Mouse (Mus musculus): Measurements from ENCODE around the gene Mycl.
"Not testable (repeated sequence)": the region's sequence is repeated elsewhere in the genome, so short reads cannot be mapped to it uniquely, and the experiment has no call there.

The Mycl gene

DNA sequence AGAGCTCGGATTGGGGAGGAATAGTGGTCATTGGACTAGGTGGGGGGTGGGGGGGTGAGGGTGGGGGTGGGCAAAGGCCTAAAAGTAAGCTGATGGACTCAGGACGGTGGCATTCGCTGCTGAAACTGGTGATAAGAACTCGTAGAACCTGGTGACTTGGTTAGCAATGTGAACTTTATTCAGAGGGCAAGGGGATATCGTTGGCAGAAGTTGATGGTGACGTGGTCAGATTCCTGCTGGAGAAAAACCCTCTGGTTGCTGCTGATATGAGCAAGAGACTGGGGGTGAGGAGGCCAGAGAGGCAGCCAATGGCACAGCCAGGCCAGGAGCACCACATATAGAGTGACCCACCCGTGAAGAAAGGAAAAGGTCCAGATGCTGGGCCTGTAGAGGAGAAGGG is 14.2 kb upstream of the Mycl start:
- no peak for DNase-seq (ENCODE audit: low read depth, low spot score)

- DNase-seq (ENCODE audit: low read depth, low spot score), result no peak
These were observed 13.5 kb upstream of the Mycl start for GRCm38 (mm10) chr4:122981930-122982329.

- no peak for DNase-seq (ENCODE audit: low read depth, low spot score)
These were observed 12.9 kb upstream of the Mycl start for GRCm38 (mm10) chr4:122982537-122982936.

GRCm38 (mm10) chr4:122983486-122984261 is 11.8 kb upstream of the Mycl start:
- no peak for DNase-seq (ENCODE audit: low read depth, low spot score)

- no peak for DNase-seq (ENCODE audit: low read depth, low spot score)
These were observed 10.3 kb upstream of the Mycl start for GRCm38 (mm10) chr4:122985110-122985509.

DNA sequence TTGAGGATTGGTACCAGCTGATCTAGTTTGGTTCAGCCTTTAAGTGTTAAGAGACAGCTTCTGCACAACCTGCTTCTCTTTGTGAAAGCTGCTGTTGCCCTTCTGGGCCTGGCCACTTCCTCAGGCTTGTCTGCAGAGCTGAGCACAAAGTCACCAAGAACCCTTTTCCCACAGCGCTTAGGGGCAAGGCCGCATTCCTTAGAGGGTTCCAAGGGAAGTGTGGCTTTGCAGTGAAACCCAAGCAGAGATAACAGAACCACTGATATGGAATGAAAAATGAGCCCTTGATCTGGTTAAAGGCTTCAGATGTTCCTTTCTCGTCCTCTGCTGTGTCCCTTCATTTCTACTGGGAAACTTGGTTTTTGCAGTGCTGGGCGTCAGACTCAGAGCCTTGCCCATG is 8.0 kb upstream of the Mycl start:
- DNase-seq (ENCODE audit: low read depth, low spot score), result no peak

GRCm38 (mm10) chr4:122988004-122988403 is 7.4 kb upstream of the Mycl start:
- not testable (repeated sequence) for DNase-seq (ENCODE audit: low read depth, low spot score)

- no peak for DNase-seq (ENCODE audit: low read depth, low spot score)
These were observed 4.3 kb upstream of the Mycl start for GRCm38 (mm10) chr4:122991177-122991576.

DNA sequence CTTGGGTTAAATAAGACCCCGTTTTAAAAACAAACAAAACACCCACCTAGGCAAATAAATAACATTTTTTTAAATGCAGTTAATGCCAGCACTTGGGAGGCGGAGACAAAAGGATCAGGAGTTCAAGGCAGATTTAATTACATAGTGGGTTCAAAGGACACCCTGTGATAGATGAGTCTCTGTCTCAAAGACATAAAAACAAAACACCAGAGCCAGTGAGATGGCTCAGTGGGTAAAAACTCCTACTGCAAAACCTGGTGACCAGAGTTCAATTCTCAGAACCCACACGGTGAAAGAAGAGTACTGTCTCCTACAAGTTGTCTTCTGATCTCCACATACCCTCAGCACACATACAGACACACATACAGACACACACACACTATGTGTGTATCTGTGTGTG is 3.2 kb upstream of the Mycl start:
- no peak for DNase-seq (ENCODE audit: low read depth, low spot score)

- no peak for DNase-seq (ENCODE audit: low read depth, low spot score)
These were observed 767 bp downstream of the Mycl start for GRCm38 (mm10) chr4:122996221-122996617.

DNA sequence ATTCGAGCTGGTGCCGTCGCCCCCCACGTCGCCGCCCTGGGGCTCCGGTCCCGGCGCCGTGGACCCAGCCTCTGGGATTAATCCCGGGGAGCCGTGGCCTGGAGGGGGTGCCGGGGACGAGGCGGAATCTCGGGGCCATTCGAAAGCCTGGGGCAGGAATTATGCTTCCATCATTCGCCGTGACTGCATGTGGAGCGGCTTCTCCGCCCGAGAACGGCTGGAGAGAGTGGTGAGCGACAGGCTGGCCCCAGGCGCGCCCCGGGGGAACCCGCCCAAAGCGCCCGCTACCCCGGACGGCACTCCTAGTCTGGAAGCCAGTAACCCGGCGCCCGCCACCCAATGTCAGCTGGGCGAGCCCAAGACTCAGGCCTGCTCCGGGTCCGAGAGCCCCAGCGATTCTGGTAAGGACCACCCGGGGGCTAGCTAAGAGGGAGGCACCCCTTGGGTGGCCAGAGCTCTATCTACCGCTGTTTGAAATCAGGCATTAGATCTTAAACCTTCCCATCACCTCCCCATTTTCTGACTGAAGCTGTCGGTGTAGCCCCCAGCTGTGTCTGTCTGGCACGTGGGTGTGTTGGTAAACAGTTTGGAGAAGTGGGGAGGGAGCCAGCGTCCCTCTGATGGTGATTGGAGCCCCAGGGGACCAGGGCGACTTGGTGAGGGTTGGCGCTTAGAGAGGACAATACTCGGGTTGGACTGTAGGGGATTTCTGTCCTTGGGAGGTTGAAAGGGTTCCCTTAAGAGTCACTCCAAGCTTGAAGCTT is 1.3 kb downstream of the Mycl start:
- DNase-seq (ENCODE audit: low read depth, low spot score), result no peak

DNA sequence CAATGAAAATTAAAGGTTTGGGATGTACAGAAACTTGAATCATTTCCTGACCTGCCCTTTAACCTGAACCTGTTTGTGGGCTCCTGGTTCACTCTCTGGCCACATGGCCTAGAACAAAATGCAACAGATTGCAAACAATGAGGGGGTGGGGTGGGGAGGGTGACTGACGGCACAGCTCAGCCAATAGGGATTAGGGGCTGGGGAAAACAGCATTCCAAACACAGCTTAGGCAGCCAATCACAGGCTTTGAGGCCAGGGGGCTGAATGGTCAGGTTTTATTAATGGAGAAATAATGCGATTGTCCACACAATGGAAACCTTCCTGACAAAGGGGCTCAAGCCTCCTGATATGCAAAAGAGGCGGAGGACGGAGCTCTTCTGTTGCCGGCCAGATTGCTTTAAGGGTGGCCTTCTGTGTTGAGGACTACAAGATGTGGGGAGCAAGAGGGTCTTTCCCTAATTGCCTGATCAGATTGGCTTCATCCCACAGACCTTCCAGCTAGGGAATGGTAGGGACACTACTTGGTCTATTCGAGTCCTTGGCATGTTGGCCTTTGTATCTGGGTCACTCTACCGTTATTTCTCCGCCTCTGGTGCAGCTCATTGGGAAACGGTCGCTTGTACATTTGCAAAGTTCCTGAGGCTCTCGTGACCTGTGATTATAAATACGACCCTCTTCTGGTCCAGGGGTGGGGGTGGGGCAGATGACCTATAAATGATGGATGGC is 3.2 kb downstream of the Mycl start:
- no peak for DNase-seq (ENCODE audit: low read depth, low spot score)

- DNase-seq (ENCODE audit: low read depth, low spot score), result no peak
These were observed 3.8 kb downstream of the Mycl start for GRCm38 (mm10) chr4:122999263-122999691.

- no peak for DNase-seq (ENCODE audit: low read depth, low spot score)
These were observed 4.7 kb downstream of the Mycl start for GRCm38 (mm10) chr4:123000130-123000529.

DNA sequence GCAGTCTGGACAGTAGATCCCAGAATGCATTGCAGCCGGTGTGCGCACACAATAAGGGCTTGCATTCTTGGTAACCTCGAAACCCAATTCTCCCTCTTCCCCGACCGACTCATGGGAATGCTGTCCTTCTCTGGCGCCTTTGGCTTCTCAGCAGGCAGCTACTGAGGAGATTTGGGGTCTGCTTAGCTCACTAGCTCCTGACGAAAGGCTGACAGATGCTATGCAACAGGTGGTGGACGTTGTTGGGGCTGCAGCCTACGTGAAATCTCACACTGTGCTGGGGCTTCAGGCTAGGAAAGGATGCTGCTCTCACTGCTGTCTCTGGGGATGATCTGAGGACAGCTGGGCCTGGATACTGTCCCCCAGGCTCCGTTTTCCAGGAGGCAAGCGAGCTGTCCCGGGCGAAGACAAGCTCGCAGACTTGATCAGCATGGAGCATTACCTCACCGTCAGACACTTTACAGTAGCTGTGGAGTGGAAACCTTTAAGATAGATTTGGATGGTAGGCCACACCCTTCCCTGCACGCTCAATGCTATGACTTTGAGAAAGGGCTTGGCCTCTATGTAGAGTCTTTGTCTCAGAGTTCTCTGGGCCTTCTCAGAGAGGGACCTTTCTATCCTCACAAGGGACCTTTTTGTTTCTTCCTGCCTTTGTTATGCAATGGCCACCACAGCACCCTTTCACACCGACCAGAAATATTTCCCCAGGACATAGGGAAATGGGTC is 5.3 kb downstream of the Mycl start:
- no peak for DNase-seq (ENCODE audit: low read depth, low spot score)

DNA sequence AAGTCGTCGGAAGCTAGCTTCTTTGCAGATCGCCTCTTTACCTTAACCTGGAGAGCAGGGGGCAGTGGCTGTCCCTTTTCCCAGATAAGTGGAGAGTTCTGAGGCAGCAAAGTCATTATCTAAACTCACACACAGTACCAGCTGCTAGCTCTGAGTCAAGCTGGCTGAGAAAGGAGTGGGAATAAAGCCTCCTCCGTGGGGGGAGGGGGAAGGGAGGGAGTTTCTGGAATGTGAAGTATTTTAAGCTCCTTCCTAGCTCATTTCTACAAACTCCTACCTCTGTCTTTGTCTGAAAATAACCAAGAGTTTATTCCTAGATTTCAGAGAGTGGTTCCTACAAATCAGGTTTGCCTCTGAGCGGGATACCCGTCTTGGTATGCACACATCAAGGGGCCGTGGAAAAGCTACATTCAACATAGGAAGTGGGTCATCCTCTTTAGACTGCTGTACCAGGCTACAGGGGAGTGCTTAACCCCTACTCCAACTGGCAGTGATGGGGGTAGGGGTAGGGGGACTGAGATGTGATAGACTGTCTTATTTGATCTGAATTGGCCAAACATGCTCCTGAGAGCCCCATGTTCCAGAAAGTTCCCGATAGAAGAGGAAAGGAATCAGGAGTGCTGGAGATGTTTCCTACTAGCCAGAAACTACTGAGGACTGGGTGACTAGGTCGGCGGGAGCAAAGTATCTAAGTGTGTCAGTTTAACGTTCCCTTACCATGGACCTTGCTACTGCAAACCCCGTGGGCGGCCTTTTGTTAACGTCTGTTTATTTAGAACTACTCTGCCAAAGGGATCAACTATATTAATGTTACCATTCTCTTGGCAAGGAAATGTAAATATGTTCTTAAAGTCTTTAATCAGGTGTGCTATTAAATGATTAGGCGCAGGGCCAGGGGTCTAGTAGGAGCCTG is 9.9 kb downstream of the Mycl start:
- no peak for DNase-seq (ENCODE audit: low read depth, low spot score)

DNA sequence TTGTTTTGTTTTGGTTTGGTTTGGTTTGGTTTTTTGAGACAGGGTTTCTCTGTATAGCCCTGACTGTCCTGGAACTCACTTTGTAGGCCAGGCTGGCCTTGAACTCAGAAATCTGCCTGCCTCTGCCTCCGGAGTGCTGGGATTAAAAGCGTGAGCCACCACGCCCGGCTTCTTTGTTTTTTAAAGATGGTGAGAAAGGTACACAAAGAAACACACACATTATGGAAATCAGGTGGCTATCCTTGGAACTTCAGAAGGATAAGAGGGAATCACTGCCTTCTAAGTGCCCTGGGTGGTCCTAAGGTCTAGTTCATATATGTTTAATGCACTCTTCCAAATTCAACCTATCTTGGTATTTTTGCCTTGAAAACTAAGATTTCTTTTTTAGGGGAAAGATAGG is 17.0 kb downstream of the Mycl start:
- not testable (repeated sequence) for DNase-seq (ENCODE audit: low read depth, low spot score)

GRCm38 (mm10) chr4:123013346-123013945 is 18.0 kb downstream of the Mycl start:
- no peak for DNase-seq (ENCODE audit: low read depth, low spot score)

DNA sequence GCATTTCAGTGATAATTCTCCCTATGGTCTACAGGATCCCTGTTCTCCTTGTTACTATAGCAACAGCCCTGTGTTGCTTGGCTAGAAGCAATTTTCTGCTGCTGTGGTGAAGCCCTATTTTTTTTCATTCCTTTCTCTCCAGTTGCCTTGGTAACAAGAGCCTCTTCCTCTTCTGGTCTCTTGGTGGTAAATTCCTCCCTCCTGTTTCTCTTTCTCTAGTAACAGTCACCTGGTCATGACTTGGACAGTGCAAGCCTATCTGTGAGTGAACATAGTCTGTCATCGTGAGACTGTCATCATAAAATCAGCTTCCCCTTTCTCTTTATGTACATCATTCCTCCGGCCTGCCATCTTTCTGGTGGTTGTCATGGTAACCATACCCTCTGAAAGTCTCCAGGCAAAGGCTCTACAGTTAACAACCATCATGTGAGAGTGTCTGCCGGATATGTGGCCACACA is 18.5 kb downstream of the Mycl start:
- no peak for DNase-seq (ENCODE audit: low read depth, low spot score)

Measured in WW6 (cell line).